Mouse (Mus musculus) gastrocnemius, adult 2 months (tissue): Measurements from ENCODE around the gene Zfp800. TPM values are rescaled to one million over a fixed set of nuclear protein-coding genes. Genes with fewer than 3 reads are reported as not detected.

Experiments used
- DNase-seq: peaks from one replicate; pipeline ENCODE4 v3.0.0; 2022
- H3K27ac ChIP-seq: fragments of 200-600 bp; 2 replicates; pipeline ENCODE4 v1.8.1; 2022; ENCODE audit warnings: mild to moderate bottlenecking
- H3K4me3 ChIP-seq: fragments of 200-600 bp; 2 replicates; pipeline ENCODE4 v1.8.1; 2022; ENCODE audit warnings: mild to moderate bottlenecking, moderate library complexity
- CTCF ChIP-seq: fragments of 200-600 bp; IDR thresholded peaks from 2 replicates; pipeline ENCODE4 v1.8.1; 2022; ENCODE audit warnings: antibody characterized with exemption, mild to moderate bottlenecking, moderate library complexity
- intact Hi-C: fragments of 180-260 bp; cut with DNase I; formaldehyde crosslinking; loops from one replicate; pipeline ENCODE4 v1.15.1; 2025
- total RNA-seq, 2 experiments: library from RNA; stranded (reverse); gene quantifications; 2 replicates each; pipeline ENCODE4 v1.2.3; 2021

The Zfp800 gene
- total RNA-seq, 2 experiments from 2014 or later, result 6.0 to 7.4 TPM

DNA sequence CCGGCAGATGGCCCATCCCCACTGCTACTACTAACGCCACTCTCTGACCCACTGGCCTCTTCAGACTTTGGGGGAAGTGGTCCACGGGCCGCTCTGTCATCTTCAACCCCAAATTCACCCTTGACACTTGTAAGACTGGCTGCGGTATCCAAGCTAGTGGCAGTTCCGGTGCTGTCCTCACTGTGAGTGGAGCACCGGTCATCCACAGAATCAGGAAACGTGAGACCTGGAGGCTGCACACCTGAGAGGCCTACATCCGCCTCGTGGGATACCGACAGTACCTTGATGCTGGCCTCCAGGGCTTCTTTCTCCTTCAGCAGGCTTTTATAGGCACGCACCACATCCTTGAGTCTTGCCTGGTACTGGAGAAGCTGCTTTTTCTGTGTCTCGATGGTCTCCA is 23.1 kb upstream of the Zfp800 start:
- no peak for TF ChIP-seq CTCF
- no peak for DNase-seq
- Histone ChIP-seq H3K4me3 (peak overlapping the region; percentile 80), H3K27ac (peak overlapping the region; percentile 97)
- intact Hi-C loops, result loop anchor here (5.0 kb wide), 2 partner anchors 41 to 159 kb away; no protein-coding TSS in a partner anchor

DNA sequence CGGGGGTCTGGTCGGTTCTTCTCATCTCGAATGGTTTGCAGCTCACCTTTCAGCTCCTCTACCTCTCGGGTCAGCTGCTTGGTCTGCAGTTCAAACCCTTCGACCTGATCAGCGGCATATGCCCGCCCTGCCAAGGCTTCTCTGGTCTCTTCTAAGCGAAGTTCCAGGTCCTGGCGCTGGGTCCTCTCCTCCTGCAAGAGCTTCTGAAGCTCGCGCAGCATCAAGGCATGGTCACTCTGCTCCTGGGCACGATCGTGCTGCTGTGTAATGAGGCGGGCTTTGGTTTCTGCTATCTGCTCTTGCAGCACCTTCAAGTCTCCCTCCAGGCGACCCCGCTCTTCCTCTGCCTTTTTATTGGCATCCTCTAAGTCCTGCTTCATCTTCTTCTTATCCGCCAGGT is 22.6 kb upstream of the Zfp800 start:
- DNase-seq, result no peak
- intact Hi-C loops, result loop anchor here (5.0 kb wide), 2 partner anchors 42 to 158 kb away; no protein-coding TSS in a partner anchor
- TF ChIP-seq CTCF, result no peak
- peak overlapping the region; percentile 80 for H3K4me3 ChIP-seq
- H3K27ac ChIP-seq, result peak overlapping the region; percentile 97; the same call in 1 of the 2 replicates

DNA sequence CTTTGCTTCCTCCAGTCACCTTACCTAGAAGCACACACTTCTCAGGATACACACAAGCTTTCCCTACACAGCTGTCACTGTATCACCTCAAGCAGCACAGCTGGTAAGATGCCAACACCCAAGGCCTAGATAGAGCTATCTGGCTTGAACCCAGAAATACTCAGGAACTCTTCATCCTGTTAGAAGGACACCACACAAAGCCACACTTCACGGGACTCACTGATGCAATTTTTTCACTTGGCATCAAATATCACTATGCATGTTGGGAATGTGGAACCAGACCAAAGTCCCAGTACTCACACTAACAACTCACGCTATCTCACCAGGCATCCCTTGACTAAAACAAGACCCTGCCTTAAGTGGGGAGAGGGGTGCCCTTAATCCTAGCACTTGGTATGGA is 21.9 kb upstream of the Zfp800 start:
- intact Hi-C loops, result loop anchor here (5.0 kb wide), 2 partner anchors 43 to 157 kb away; no protein-coding TSS in a partner anchor
- Histone ChIP-seq H3K27ac (no peak overlapping the region), H3K4me3 (peak overlapping the region; percentile 80)

DNA sequence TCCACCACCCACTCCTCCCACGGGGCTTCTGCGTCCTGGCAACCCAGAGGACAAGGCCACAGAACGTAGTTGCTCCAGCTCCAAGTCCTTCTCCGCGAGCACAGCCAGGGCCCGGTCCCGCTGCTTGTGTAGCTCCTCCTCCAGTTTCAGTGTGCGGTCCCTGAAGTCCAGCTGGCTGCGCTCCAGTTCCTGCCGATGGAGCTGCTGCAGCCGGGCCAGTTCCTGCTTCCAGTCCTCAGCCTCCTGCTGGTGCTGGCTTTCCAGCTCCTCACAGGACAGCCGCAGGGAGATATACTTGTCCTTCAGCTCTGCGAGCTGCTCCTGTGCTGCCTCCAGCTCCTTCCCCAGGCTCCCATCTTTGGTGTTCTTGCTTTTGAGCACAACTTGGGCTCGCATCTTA is 20.6 kb upstream of the Zfp800 start:
- intact Hi-C loops, result no loop called here
- H3K27ac ChIP-seq, result peak overlapping the region; percentile 79
- peak; percentile 93 for DNase-seq
- peak; percentile 21; the same call in 1 of the 2 replicates for TF ChIP-seq CTCF
- peak overlapping the region; percentile 68 for H3K4me3 ChIP-seq

More for the DNA sequence above, 21.9 kb upstream of the Zfp800 start:
- no peak for TF ChIP-seq CTCF
- no peak for DNase-seq

DNA sequence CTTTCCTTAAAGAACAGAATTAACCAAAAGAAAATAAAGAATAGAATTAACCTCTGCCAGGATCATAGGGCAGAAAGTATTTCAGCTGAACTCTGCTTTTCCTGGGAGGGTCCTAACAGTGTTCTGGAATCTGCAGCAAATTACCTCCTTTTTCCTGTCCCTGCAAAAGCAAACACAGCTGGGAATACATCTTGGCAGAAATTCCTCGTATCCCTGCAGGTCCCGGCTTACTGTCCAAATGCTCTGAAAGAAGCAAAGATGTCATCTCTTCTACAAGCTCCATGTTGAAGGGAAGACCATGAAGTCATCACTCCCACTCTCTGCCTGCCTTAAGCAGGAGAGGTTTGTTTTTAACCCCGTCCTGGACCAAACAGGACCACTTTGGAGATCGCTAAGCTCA is 19.2 kb upstream of the Zfp800 start:
- DNase-seq, result no peak
- no peak for TF ChIP-seq CTCF
- intact Hi-C loops, result no loop called here
- peak overlapping the region; percentile 68 for H3K4me3 ChIP-seq
- H3K27ac ChIP-seq, result peak overlapping the region; percentile 79

DNA sequence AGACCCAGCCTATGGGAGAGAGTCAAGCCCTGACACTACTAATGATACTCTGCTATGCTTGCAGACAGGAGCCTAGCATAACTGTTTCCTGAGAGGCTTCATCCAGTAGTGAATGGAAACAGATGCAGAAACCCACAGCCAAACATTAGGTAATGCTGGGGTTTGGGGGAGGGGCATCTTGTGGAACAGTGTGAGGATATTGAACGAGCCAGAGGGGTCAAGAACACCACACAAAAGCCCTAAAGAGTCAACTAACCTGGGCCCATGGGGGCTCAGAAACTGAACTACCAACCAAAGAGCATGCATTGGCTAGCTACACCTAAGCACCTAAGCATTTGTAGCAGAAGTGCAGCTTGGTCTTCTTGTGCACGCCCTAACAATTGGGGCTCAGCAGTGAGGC is 13.4 kb upstream of the Zfp800 start:
- DNase-seq, result no peak
- no peak for TF ChIP-seq CTCF
- intact Hi-C loops, result no loop called here
- Histone ChIP-seq H3K4me3 (no peak overlapping the region), H3K27ac (no peak overlapping the region)

DNA sequence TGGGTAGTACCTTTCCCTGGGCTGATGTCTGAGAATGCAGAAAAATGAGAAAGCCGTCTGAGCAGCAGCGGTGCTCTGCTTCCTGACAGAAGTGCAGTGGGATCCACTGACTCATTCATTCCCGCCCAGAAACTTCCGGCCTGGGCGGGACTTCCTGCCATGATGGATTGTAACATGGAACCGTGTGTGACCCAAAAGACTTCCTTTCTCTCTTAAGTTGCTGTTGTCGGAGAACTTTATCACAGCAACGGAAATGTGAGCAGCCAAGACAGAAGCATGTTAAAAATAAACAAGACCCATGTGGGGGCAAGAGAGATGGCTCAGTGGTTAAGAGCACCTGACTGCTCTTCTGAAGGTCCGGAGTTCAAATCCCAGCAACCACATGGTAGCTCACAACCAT is 12.2 kb upstream of the Zfp800 start:
- intact Hi-C loops, result no loop called here
- Histone ChIP-seq H3K27ac (no peak overlapping the region), H3K4me3 (no peak overlapping the region)
- TF ChIP-seq CTCF, result no peak
- DNase-seq, result peak; percentile 30

DNA sequence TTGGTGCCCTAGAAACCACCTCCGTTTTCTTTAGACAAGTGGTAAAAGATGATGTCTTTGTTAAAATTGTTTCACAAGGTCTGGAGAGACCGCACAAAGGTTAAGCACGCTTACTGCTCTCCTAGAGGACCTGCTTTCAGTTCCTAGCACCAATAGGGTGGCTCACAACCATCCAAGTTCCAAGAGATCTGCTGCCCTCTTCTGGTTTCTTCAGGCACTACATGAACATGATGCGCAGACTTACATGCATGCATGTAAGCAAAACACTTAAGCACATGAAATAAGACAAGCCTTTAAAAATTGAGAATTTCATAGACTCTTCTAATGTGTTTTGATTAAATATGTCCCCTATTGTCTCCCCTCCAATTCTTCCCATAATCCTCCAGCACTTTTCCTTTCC is 2.0 kb upstream of the Zfp800 start:
- peak; percentile 15; the same call in 1 of the 2 replicates for TF ChIP-seq CTCF
- no peak for DNase-seq
- Histone ChIP-seq H3K27ac (no peak overlapping the region), H3K4me3 (no peak overlapping the region)
- intact Hi-C loops, result no loop called here

DNA sequence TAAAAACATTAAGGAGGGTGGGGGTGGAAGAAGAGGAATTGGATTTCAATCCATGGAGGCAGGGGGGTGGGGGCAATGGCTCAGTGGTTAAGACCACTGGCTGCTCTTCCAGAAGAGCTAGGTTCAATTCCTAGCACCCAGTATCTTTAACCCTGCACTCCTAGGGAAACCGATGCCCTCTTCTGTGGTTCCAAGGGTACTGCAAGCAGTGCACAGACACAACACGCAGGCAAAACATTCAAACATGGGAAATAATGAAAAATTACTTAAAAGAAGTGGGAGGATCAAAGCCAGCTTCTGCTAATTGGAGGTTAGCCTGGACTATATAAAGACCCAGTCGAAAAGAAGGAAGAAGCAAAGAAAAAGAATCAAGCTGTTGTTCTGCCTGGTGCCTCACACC is 921 bp upstream of the Zfp800 start:
- no peak overlapping the region for H3K27ac ChIP-seq
- intact Hi-C loops, result no loop called here
- peak; percentile 13; the same call in 1 of the 2 replicates for TF ChIP-seq CTCF
- H3K4me3 ChIP-seq, result no peak overlapping the region
- no peak for DNase-seq

DNA sequence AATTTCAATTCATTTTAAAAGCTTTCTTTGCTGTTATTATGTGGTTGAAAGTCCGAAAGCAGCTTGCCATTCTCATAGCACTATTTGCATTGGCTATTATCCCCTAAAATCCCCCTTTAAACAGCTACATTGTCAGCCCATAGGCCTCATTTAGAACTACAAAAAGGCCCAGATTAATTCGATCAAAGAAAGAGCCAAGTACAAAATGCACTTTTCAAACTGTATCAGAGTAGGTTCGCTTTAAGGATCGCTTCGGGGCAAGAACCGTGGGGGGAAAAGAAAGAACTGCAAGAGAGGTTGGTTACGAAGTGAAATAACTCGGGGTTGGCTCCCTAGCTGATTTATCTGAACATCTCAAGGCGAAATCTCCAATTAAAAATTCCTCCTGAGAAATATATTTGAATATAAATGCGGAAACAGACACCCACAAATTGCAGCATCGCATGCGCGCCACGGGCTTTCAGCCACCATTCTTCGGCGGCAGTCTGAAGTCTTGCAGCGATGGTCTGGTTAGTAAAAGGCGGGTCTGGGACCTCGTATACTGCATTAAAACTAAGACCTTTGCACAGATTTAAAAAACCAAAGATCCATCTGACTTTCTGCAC is 850 bp downstream of the Zfp800 start:
- no peak for TF ChIP-seq CTCF
- peak overlapping the region; percentile 69 for H3K4me3 ChIP-seq
- intact Hi-C loops, result no loop called here

DNA sequence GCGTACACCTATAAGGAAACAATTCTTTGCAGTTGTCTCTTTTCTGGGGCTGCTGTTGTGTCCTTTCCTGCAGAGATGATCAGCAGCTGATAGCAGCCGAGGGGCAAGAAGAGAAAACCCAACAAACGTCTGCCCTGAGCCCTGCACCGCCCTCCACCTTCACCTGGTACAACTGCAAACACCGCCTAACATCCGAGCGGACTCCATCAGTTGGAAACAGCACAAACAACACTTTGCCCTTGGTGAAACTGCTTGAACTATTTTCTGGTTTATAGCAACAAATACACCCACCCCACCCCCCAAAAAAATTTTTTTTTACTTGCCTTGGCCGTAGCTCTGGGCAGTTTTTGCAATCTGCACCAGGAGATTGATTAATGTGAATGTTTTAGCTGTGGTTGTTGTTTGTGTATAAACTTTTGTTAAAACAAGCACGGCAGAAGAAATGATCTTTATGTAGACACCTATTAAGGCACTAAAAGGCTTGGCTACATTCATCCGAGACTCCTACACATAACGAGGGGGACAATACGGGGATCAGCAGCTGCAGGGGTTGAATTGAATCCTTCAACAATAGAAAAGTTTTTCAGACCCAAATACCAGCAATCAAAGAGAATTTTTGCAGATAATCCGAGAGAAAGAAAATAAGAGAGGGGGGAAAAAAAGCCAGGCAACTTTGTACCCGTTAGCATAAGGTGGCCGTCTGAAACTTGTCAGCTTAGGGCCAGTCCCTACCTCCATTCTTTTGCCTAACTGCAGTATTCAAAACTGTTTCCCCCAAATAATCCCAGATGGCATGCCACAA is 1.6 kb downstream of the Zfp800 start:
- Histone ChIP-seq H3K4me3 (peak overlapping the region; percentile 69), H3K27ac (no peak overlapping the region)
- DNase-seq, result no peak
- no peak for TF ChIP-seq CTCF
- intact Hi-C loops, result no loop called here

More for the DNA sequence above, 850 bp downstream of the Zfp800 start:
- H3K27ac ChIP-seq, result no peak overlapping the region
- no peak for DNase-seq

DNA sequence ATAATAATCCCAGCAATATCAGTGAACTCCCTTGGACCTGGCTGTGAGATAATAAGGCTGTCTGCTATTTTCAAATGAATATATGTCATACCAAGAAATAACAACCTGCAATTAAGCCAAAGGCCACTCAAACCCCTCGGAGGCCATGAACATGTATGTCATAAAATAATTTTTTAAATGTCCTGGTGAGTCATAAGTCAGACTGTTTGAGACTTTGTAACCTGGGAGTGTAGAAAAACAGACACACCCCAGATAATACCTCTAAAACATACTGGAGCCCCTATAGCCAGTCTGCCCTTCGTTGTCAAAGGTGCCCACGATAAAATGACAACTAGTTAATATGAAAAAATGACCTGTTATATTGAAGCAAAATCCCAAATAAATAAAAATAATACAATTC is 8.8 kb downstream of the Zfp800 start:
- no peak overlapping the region for H3K27ac ChIP-seq
- no peak for TF ChIP-seq CTCF
- DNase-seq, result no peak
- intact Hi-C loops, result no loop called here
- no peak overlapping the region for H3K4me3 ChIP-seq

DNA sequence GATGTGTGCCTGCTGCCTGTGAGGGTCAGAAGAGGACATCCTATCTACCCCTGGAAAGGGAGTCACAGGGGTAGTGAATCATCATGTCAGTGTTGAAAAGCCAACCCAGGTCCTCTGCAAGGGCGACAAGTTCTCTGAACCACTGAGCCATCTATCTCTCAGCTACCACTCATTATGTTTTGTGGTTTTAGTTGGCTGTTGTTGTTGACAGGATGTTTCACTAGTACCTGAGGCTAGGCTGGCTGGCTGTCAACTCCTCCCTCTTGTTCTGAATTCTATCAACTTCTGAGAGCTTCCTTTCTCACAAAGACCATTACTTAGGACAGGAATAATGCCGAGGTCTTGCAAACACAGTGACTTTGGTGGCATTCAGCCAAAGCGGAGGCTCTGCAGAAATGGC is 12.6 kb downstream of the Zfp800 start:
- no peak for DNase-seq
- Histone ChIP-seq H3K27ac (no peak overlapping the region), H3K4me3 (no peak overlapping the region)
- intact Hi-C loops, result no loop called here
- TF ChIP-seq CTCF, result no peak
